ENCODE assay signal across 21 mouse cellular contexts in genomic region chr13:116946566-116946965, GRCm38 (mm10).
A peak's percentile ranks its signal among the peaks of the same experiment; 100 is the strongest.
DNase-seq lines count a peak whose midpoint lies in the region; ATAC-seq lines count a peak whose summit lies in the region.
"Had no signal": no experiment of that assay in that cellular context is flagged by ENCODE, and none has a peak within 500 bp of the region (broad histone marks: within the 10 kb centered on the region; RNA-seq: fewer than 3 reads in every experiment).

No protein-coding gene starts in this region.

- ATAC-seq in kidney, embryonic 16.5 days (ENCODE audit: low FRiP score, low TSS enrichment): no peak
- ATAC-seq: activated CD4-positive, CD25-positive, alpha-beta regulatory T cell, adult 4 months; forebrain, embryonic 13.5 days; forebrain, embryonic 16.5 days; hindbrain, embryonic 16.5 days had no signal

- peaks cover 49% of the 10 kb centered on the region for H3K4me1 ChIP-seq in kidney, embryonic 16.5 days (ENCODE audit: insufficient read depth, low read length)

- no peak overlapping the region for H3K9ac ChIP-seq in kidney, embryonic 16.5 days (replicated peaks; ENCODE audit: low read length)
- H3K9ac ChIP-seq: forebrain, embryonic 13.5 days; hindbrain, embryonic 13.5 days had no signal

- no peaks in the 10 kb centered on the region for H3K9me3 ChIP-seq in kidney, embryonic 16.5 days (ENCODE audit: low read length)
- H3K9me3 ChIP-seq: forebrain, embryonic 10.5 days; forebrain, embryonic 13.5 days; hindbrain, embryonic 10.5 days; hindbrain, embryonic 13.5 days had no signal

- H3K27me3 ChIP-seq in kidney, embryonic 16.5 days (ENCODE audit: insufficient read depth, low read length): no peaks in the 10 kb centered on the region
- H3K27me3 ChIP-seq: forebrain, embryonic 13.5 days; hindbrain, embryonic 13.5 days had no signal

- 70% methylated on average over 4 of the region's 4 CpGs for WGBS in kidney, embryonic 16.5 days

- peak; percentile 28 for DNase-seq in kidney, adult 11 months
- no peak for DNase-seq in kidney, postnatal 10 days
- DNase-seq in kidney, adult 9 months: peak; percentile 67
- no peak for DNase-seq in kidney, postnatal 4 days
- no peak for DNase-seq in heart, postnatal 4 days
- DNase-seq: adrenal gland, adult 8-10 months; adrenal gland, postnatal 25 days; cerebellum, adult 18-20 months; cerebellum, adult 9-10 months; cerebellum, postnatal 14 days; gastrocnemius, postnatal 10 days; heart, adult 11 months had no signal

- no peak overlapping the region for H3K4me2 ChIP-seq in kidney, embryonic 16.5 days (replicated peaks; ENCODE audit: low read depth, low read length)
- H3K4me2 ChIP-seq: forebrain, embryonic 13.5 days; heart, embryonic 11.5 days; hindbrain, embryonic 13.5 days had no signal

- H3K27ac ChIP-seq in kidney, embryonic 16.5 days (ENCODE audit: low read length): peak overlapping the region; percentile 87
- H3K27ac ChIP-seq: forebrain, embryonic 10.5 days; forebrain, embryonic 13.5 days; hindbrain, embryonic 10.5 days; hindbrain, embryonic 13.5 days had no signal

- H3K36me3 ChIP-seq in kidney, embryonic 16.5 days (ENCODE audit: insufficient read depth, low read length): no peaks in the 10 kb centered on the region
- H3K36me3 ChIP-seq: forebrain, embryonic 10.5 days; hindbrain, embryonic 10.5 days; hindbrain, embryonic 13.5 days had no signal

- H3K4me3 ChIP-seq in kidney, embryonic 16.5 days (ENCODE audit: low read length): no peak overlapping the region
- H3K4me3 ChIP-seq: forebrain, embryonic 10.5 days; forebrain, embryonic 13.5 days; hindbrain, embryonic 10.5 days; hindbrain, embryonic 13.5 days had no signal

Comparison
In these comparisons a context has a peak if more than half of its experiments do, and no peak if none do; other contexts are left out.
1. DNase-seq: peak in kidney, adult 11 months (single experiment) and kidney, adult 9 months (single experiment); none in kidney, postnatal 10 days (single experiment), kidney, postnatal 4 days (0 of 2) and heart, postnatal 4 days (single experiment).